Mouse (Mus musculus) liver, embryonic 11.5 days (tissue): ENCODE results near the gene Ssb. TPM values are rescaled to one million over a fixed set of nuclear protein-coding genes. Genes with fewer than 3 reads are reported as not detected.
A peak's percentile ranks its signal among the peaks of the same experiment; 100 is the strongest.

Source experiments
- ATAC-seq: fragments of 200-750 bp; cut with Nextera tagmentation; replicated peaks from 2 replicates; pipeline ENCODE4 v1.8.0; 2017; ENCODE audit warnings: moderate number of reproducible peaks, mild to moderate bottlenecking, moderate TSS enrichment, moderate library complexity; ENCODE audit not compliant: low FRiP score
- DNase-seq: peaks from one replicate; pipeline ENCODE4 v3.0.0-alpha.2; 2017; ENCODE audit warnings: low spot score
- H3K27ac ChIP-seq: fragments of 300-500 bp; sonication (generic); 2 replicates; pipeline ENCODE4 v1.5.1; 2014; ENCODE audit warnings: mild to moderate bottlenecking, low read depth, low read length, control low read depth
- H3K27me3 ChIP-seq: fragments of 300-500 bp; sonication (generic); replicated peaks from 2 replicates; pipeline ENCODE4 v1.6.1; 2014; ENCODE audit warnings: low read length, mixed read lengths; ENCODE audit not compliant: control insufficient read depth, insufficient read depth
- H3K36me3 ChIP-seq: fragments of 300-500 bp; sonication (generic); 2 replicates; pipeline ENCODE4 v1.6.1; 2014; ENCODE audit warnings: mild to moderate bottlenecking, low read length, moderate library complexity, mixed read lengths; ENCODE audit not compliant: control insufficient read depth, insufficient read depth
- H3K4me1 ChIP-seq: fragments of 300-500 bp; sonication (generic); replicated peaks from 2 replicates; pipeline ENCODE4 v1.6.1; 2014; ENCODE audit warnings: low read length, mixed read lengths; ENCODE audit not compliant: control insufficient read depth, insufficient read depth
- H3K4me2 ChIP-seq: fragments of 300-500 bp; sonication (generic); 2 replicates; pipeline ENCODE4 v1.6.1; 2014; ENCODE audit warnings: mild to moderate bottlenecking, control low read depth, moderate library complexity
- H3K4me3 ChIP-seq: fragments of 300-500 bp; sonication (generic); 2 replicates; pipeline ENCODE4 v1.5.1; 2014; ENCODE audit warnings: low read depth, low read length, control low read depth
- H3K9ac ChIP-seq: fragments of 300-500 bp; sonication (generic); 2 replicates; pipeline ENCODE4 v1.6.1; 2014; ENCODE audit warnings: low read depth, low read length, control low read depth
- H3K9me3 ChIP-seq: fragments of 300-500 bp; sonication (generic); 2 replicates; pipeline ENCODE4 v1.6.1; 2016; ENCODE audit warnings: low read length, inconsistent platforms, mixed read lengths; ENCODE audit not compliant: control insufficient read depth
- WGBS: fragments of 180-500 bp; shearing (Covaris S2); extraction: QIAGEN DNeasy Blood & Tissue Kit; methylation state at CpG from one replicate; pipeline ENCODE4 v1.1.7; 2014; 5-methylcytosine and 5-hydroxymethylcytosine counted together
- polyA plus RNA-seq: library from polyadenylated mRNA; unstranded; fragments of >200 nt; fragmentation: Nextera tagmentation; extraction: Ambion mirVana; gene quantifications from 2 replicates; pipeline ENCODE4 v1.2.1, GENCODE M21; 2014

Ssb gene
- 317 and 327 TPM in 2 replicates for polyA plus RNA-seq

- ATAC-seq, result peak; percentile 93
- H3K36me3 ChIP-seq, result peaks cover 2% of the 10 kb centered on the region; the same call in 1 of the 2 replicates
- WGBS, result under 1% methylated on average over 66 of the region's 66 CpGs
These were observed at the start of gene Ssb for GRCm38 (mm10) chr2:69861485-69862091. Gene Ssb (plus strand): TSS chr2:69861562.

GRCm38 (mm10) chr2:69816575-69816974 lies 44.8 kb upstream of the Ssb start:
- 25% methylated on average over 5 of the region's 5 CpGs for WGBS
- H3K4me1 ChIP-seq, result peaks cover 25% of the 10 kb centered on the region

More at GRCm38 (mm10) chr2:69861485-69862091, at the start of gene Ssb:
- Histone ChIP-seq H3K9me3 (no peaks in the 10 kb centered on the region), H3K4me3 (peak within 1 kb of the TSS; percentile 100), H3K4me1 (peaks cover 6% of the 10 kb centered on the region), H3K4me2 (peak within 1 kb of the TSS; percentile 78), H3K9ac (peak within 1 kb of the TSS; percentile 99), H3K27me3 (no peaks in the 10 kb centered on the region), H3K27ac (peak within 1 kb of the TSS; percentile 87)
- DNase-seq, result peak; percentile 90

GRCm38 (mm10) chr2:69818350-69819085 lies 42.8 kb upstream of the Ssb start:
- peaks cover 25% of the 10 kb centered on the region for H3K4me1 ChIP-seq

More at GRCm38 (mm10) chr2:69816575-69816974, 44.8 kb upstream of the Ssb start:
- Histone ChIP-seq H3K4me2 (no peak overlapping the region), H3K9ac (no peak overlapping the region), H3K27ac (0 out of 2 replicates have a peak overlapping the region, but pooled peaks have one; percentile 8), H3K9me3 (no peaks in the 10 kb centered on the region), H3K4me3 (no peak overlapping the region), H3K36me3 (no peaks in the 10 kb centered on the region), H3K27me3 (no peaks in the 10 kb centered on the region)
- peak; percentile 79 for ATAC-seq
- DNase-seq, result peak; percentile 26

GRCm38 (mm10) chr2:69820201-69820600 lies 41.2 kb upstream of the Ssb start:
- no peak overlapping the region for H3K4me3 ChIP-seq
- no peaks in the 10 kb centered on the region for H3K36me3 ChIP-seq
- H3K4me2 ChIP-seq, result no peak overlapping the region
- H3K9ac ChIP-seq, result no peak overlapping the region
- peak overlapping the region; percentile 75 for H3K27ac ChIP-seq
- H3K4me1 ChIP-seq, result peaks cover 32% of the 10 kb centered on the region
- DNase-seq (peak; percentile 29), ATAC-seq (no peak)
- no peaks in the 10 kb centered on the region for H3K9me3 ChIP-seq
- WGBS, result 71% methylated on average over 1 of the region's 1 CpGs
- H3K27me3 ChIP-seq, result no peaks in the 10 kb centered on the region

More at GRCm38 (mm10) chr2:69818350-69819085, 42.8 kb upstream of the Ssb start:
- H3K4me2 ChIP-seq, result peak overlapping the region; percentile 40; the same call in 1 of the 2 replicates
- H3K4me3 ChIP-seq, result no peak overlapping the region
- ATAC-seq (peak; percentile 75), DNase-seq (no peak)
- 64% methylated on average over 9 of the region's 9 CpGs for WGBS
- H3K9ac ChIP-seq, result no peak overlapping the region
- no peaks in the 10 kb centered on the region for H3K27me3 ChIP-seq
- no peaks in the 10 kb centered on the region for H3K9me3 ChIP-seq
- H3K27ac ChIP-seq, result peak overlapping the region; percentile 61
- no peaks in the 10 kb centered on the region for H3K36me3 ChIP-seq

- 3% methylated on average over 8 of the region's 8 CpGs for WGBS
- H3K27me3 ChIP-seq, result no peaks in the 10 kb centered on the region
- DNase-seq (peak; percentile 61), ATAC-seq (peak; percentile 66)
- peak within 1 kb of the TSS; percentile 79 for H3K27ac ChIP-seq
- peak within 1 kb of the TSS; percentile 85 for H3K9ac ChIP-seq
- H3K4me1 ChIP-seq, result peaks cover 27% of the 10 kb centered on the region
- peak within 1 kb of the TSS; percentile 60 for H3K4me2 ChIP-seq
- no peaks in the 10 kb centered on the region for H3K9me3 ChIP-seq
- peak within 1 kb of the TSS; percentile 85 for H3K4me3 ChIP-seq
- H3K36me3 ChIP-seq, result peaks cover 9% of the 10 kb centered on the region
These were observed 39.7 kb upstream of the Ssb start, which contains the start of gene Klhl23 for GRCm38 (mm10) chr2:69821711-69822110. Gene Klhl23 (plus strand): TSS chr2:69821944.

- Histone ChIP-seq H3K4me3 (peak overlapping the region; percentile 85), H3K27me3 (no peaks in the 10 kb centered on the region), H3K9ac (peak overlapping the region; percentile 85), H3K36me3 (peaks cover 12% of the 10 kb centered on the region), H3K4me2 (peak overlapping the region; percentile 60), H3K9me3 (no peaks in the 10 kb centered on the region), H3K27ac (peak overlapping the region; percentile 79), H3K4me1 (peaks cover 27% of the 10 kb centered on the region)
- ATAC-seq (peak; percentile 33), DNase-seq (peak; percentile 71)
- WGBS, result under 1% methylated on average over 79 of the region's 80 CpGs
These were observed 38.8 kb upstream of the Ssb start for GRCm38 (mm10) chr2:69822361-69823128.

GRCm38 (mm10) chr2:69823129-69823677 lies 38.2 kb upstream of the Ssb start:
- WGBS, result 2% methylated on average over 45 of the region's 45 CpGs
- no peaks in the 10 kb centered on the region for H3K9me3 ChIP-seq
- peaks cover 24% of the 10 kb centered on the region for H3K4me1 ChIP-seq
- DNase-seq, result peak; percentile 62
- H3K4me3 ChIP-seq, result peak overlapping the region; percentile 85
- ATAC-seq, result peak; percentile 74
- peak overlapping the region; percentile 85 for H3K9ac ChIP-seq
- no peaks in the 10 kb centered on the region for H3K27me3 ChIP-seq
- H3K27ac ChIP-seq, result peak overlapping the region; percentile 79
- H3K36me3 ChIP-seq, result peaks cover 12% of the 10 kb centered on the region
- peak overlapping the region; percentile 60 for H3K4me2 ChIP-seq

GRCm38 (mm10) chr2:69825898-69826297 lies 35.5 kb upstream of the Ssb start:
- DNase-seq (no peak), ATAC-seq (no peak)
- 84% methylated on average over 10 of the region's 10 CpGs for WGBS
- no peak overlapping the region for H3K4me2 ChIP-seq
- no peak overlapping the region for H3K27ac ChIP-seq
- no peaks in the 10 kb centered on the region for H3K27me3 ChIP-seq
- no peaks in the 10 kb centered on the region for H3K9me3 ChIP-seq
- peaks cover 16% of the 10 kb centered on the region for H3K36me3 ChIP-seq
- H3K4me1 ChIP-seq, result peaks cover 17% of the 10 kb centered on the region
- no peak overlapping the region for H3K4me3 ChIP-seq
- H3K9ac ChIP-seq, result no peak overlapping the region
